Mouse (Mus musculus) CH12.LX (cell line): ENCODE data around the gene 6330409D20Rik. TPM values are rescaled to one million over a fixed set of nuclear protein-coding genes. Genes with fewer than 3 reads are reported as not detected.

Experiments used
- DNase-seq: peaks from one replicate; pipeline ENCODE4 v3.0.0-alpha.2; 2013; ENCODE audit errors: extremely low read depth
- H3K27ac ChIP-seq: 2 replicates; pipeline ENCODE4 v1.5.1; 2012; ENCODE audit warnings: low read depth, mild to moderate bottlenecking, control low read depth, moderate library complexity; ENCODE audit not compliant: insufficient read depth
- H3K27me3 ChIP-seq: replicated peaks from 2 replicates; pipeline ENCODE3; 2012; ENCODE audit warnings: inconsistent platforms
- H3K36me3 ChIP-seq, 2 experiments: replicated peaks in 1 of 2; 2 replicates each; pipeline versions ENCODE3 to v1.6.1; 2012; ENCODE audit warnings: inconsistent platforms in 1 of 2, low read length in 1 of 2, mild to moderate bottlenecking in 1 of 2, mixed read lengths in 1 of 2, moderate library complexity in 1 of 2; ENCODE audit not compliant: control insufficient read depth in 1 of 2, insufficient read depth in 1 of 2
- H3K4me1 ChIP-seq, 2 experiments: 2 replicates each; pipeline ENCODE4 v1.6.1; 2012; ENCODE audit warnings: inconsistent platforms in 1 of 2, moderate library complexity in 1 of 2; ENCODE audit not compliant: insufficient read depth in 2 of 2, control insufficient read depth in 1 of 2
- H3K4me2 ChIP-seq: 2 replicates; pipeline ENCODE4 v1.6.1; 2012; ENCODE audit warnings: low read depth, mild to moderate bottlenecking, control low read depth; ENCODE audit not compliant: poor library complexity, insufficient read depth, severe bottlenecking
- H3K4me3 ChIP-seq, 3 experiments: fragments of 150-350 bp in 1 of 3; sonication (generic) in 1 of 3; replicated peaks in 1 of 3; 2 replicates each; pipeline versions ENCODE3 to v1.5.1; 2011 to 2012; ENCODE audit warnings: low read depth in 2 of 3, low read length in 2 of 3, mild to moderate bottlenecking in 2 of 3, moderate library complexity in 2 of 3, control low read depth in 1 of 3, improper control_type of control experiment in 1 of 3, inconsistent platforms in 1 of 3, mixed read lengths in 1 of 3; ENCODE audit not compliant: poor library complexity in 1 of 3
- H3K79me2 ChIP-seq: replicated peaks from 2 replicates; pipeline ENCODE4 v1.6.1; 2012; ENCODE audit warnings: mild to moderate bottlenecking, moderate library complexity; ENCODE audit not compliant: control insufficient read depth, poor library complexity, insufficient read depth, severe bottlenecking; ENCODE audit errors: extremely low read depth
- H3K9ac ChIP-seq: 2 replicates; pipeline ENCODE4 v1.6.1; 2012; ENCODE audit warnings: low read depth, mild to moderate bottlenecking, control low read depth, moderate library complexity; ENCODE audit not compliant: insufficient read depth
- H3K9me3 ChIP-seq: replicated peaks from 2 replicates; pipeline ENCODE3; 2012; ENCODE audit warnings: low read length, inconsistent platforms, mixed read lengths
- BHLHE40 ChIP-seq: IDR thresholded peaks from 2 replicates; pipeline ENCODE4 v1.6.1; 2011; ENCODE audit warnings: mild to moderate bottlenecking, low read depth, low read length, improper control_type of control experiment
- CHD1 ChIP-seq: IDR thresholded peaks from 2 replicates; pipeline ENCODE4 v1.6.1; 2012; ENCODE audit warnings: low read depth, low read length, improper control_type of control experiment, inconsistent platforms
- CHD2 ChIP-seq: IDR thresholded peaks from 2 replicates; pipeline ENCODE4 v1.6.1; 2011; ENCODE audit warnings: low read length, improper control_type of control experiment
- CTCF ChIP-seq, 2 experiments: IDR thresholded peaks in 1 of 2; conservative IDR thresholded peaks in 1 of 2; 2 replicates each; pipeline ENCODE4 v1.5.1; 2011 to 2012; ENCODE audit warnings: low read depth in 2 of 2, low read length in 2 of 2, improper control_type of control experiment in 1 of 2, inconsistent platforms in 1 of 2, mild to moderate bottlenecking in 1 of 2, moderate library complexity in 1 of 2
- HCFC1 ChIP-seq: IDR thresholded peaks from 2 replicates; pipeline ENCODE4 v1.6.1; 2012; ENCODE audit warnings: low read depth, mild to moderate bottlenecking, inconsistent platforms, low read length, improper control_type of control experiment
- IRF4 ChIP-seq: IDR thresholded peaks from 2 replicates; pipeline ENCODE4 v1.6.1; 2014; ENCODE audit warnings: low read depth, mild to moderate bottlenecking, inconsistent platforms, low read length, improper control_type of control experiment
- JUND ChIP-seq: conservative IDR thresholded peaks from 2 replicates; pipeline ENCODE4 v1.6.1; 2011; ENCODE audit warnings: low read depth, low read length, improper control_type of control experiment
- KAT2A ChIP-seq: IDR thresholded peaks from 2 replicates; pipeline ENCODE4 v1.6.1; 2012; ENCODE audit warnings: low read length, improper control_type of control experiment, inconsistent platforms; ENCODE audit not compliant: insufficient replicate concordance
- MAFK ChIP-seq: IDR thresholded peaks from 2 replicates; pipeline ENCODE4 v1.6.1; 2011; ENCODE audit warnings: low read length, improper control_type of control experiment; ENCODE audit not compliant: insufficient replicate concordance
- MAZ ChIP-seq: IDR thresholded peaks from 2 replicates; pipeline ENCODE4 v1.6.1; 2012; ENCODE audit warnings: low read depth, mild to moderate bottlenecking, inconsistent platforms, low read length, improper control_type of control experiment, moderate library complexity
- MXI1 ChIP-seq: IDR thresholded peaks from 2 replicates; pipeline ENCODE4 v1.6.1; 2011; ENCODE audit warnings: mild to moderate bottlenecking, low read depth, low read length, improper control_type of control experiment
- NELFE ChIP-seq: IDR thresholded peaks from 2 replicates; pipeline ENCODE4 v1.6.1; 2011; ENCODE audit warnings: low read depth, low read length, improper control_type of control experiment
- NRF1 ChIP-seq: IDR thresholded peaks from 2 replicates; pipeline ENCODE4 v1.6.1; 2014; ENCODE audit warnings: low read depth, mild to moderate bottlenecking, inconsistent platforms, low read length, improper control_type of control experiment, moderate library complexity
- RAD21 ChIP-seq: IDR thresholded peaks from 2 replicates; pipeline ENCODE4 v1.6.1; 2011; ENCODE audit warnings: low read depth, mild to moderate bottlenecking, low read length, improper control_type of control experiment, moderate library complexity
- SIN3A ChIP-seq: IDR thresholded peaks from 2 replicates; pipeline ENCODE4 v1.6.1; 2012; ENCODE audit warnings: low read length, improper control_type of control experiment, inconsistent platforms
- SMC3 ChIP-seq: IDR thresholded peaks from 2 replicates; pipeline ENCODE4 v1.6.1; 2011; ENCODE audit warnings: low read depth, low read length, improper control_type of control experiment
- TCF12 ChIP-seq: IDR thresholded peaks from 2 replicates; pipeline ENCODE4 v1.6.1; 2014; ENCODE audit warnings: low read depth, mild to moderate bottlenecking, inconsistent platforms, low read length, improper control_type of control experiment
- USF1 ChIP-seq: IDR thresholded peaks from 2 replicates; pipeline ENCODE4 v1.6.1; 2014; ENCODE audit warnings: low read depth, mild to moderate bottlenecking, inconsistent platforms, low read length, improper control_type of control experiment
- USF2 ChIP-seq: conservative IDR thresholded peaks from 2 replicates; pipeline ENCODE4 v1.6.1; 2011; ENCODE audit warnings: low read depth, low read length, improper control_type of control experiment
- ZC3H11A ChIP-seq: IDR thresholded peaks from 2 replicates; pipeline ENCODE4 v1.6.1; 2012; ENCODE audit warnings: low read depth, mild to moderate bottlenecking, inconsistent platforms, low read length, improper control_type of control experiment
- ZNF384 ChIP-seq: IDR thresholded peaks from 2 replicates; pipeline ENCODE4 v1.6.1; 2012; ENCODE audit warnings: low read depth, low read length, improper control_type of control experiment, inconsistent platforms
- dilution Hi-C: fragments of 300-500 bp; cut with MboI; formaldehyde crosslinking; loops from 2 replicates; pipeline ENCODE4 v1.14.3; 2020; ENCODE audit warnings: low sequenced_read_pairs; ENCODE audit not compliant: extremely low pct_unique_long_range_greater_than_20kb, extremely low pct_ligation_motif_present
- in situ Hi-C: fragments of 300-500 bp; cut with MboI; formaldehyde crosslinking; loops from 3 replicates; pipeline ENCODE4 v1.14.3; 2019; ENCODE audit warnings: low sequenced_read_pairs, low pct_ligation_motif_present, low pct_unique_long_range_greater_than_20kb, mixed read lengths
- polyA plus RNA-seq: library from polyadenylated mRNA; unstranded; fragments of >175 nt; gene quantifications from 2 replicates; pipeline ENCODE4 v1.2.1, GENCODE M21; 2012; ENCODE audit warnings: low read depth; ENCODE audit not compliant: insufficient read length
- total RNA-seq, 2 experiments: library from RNA; depleted of rRNA; stranded (reverse); fragments of 300-350 nt in 1 of 2; fragments of >200 nt in 1 of 2; gene quantifications; 2 replicates each; pipeline ENCODE4 v1.2.3; 2012 to 2014

The 6330409D20Rik gene
- total and polyA plus RNA-seq, 3 experiments: 0.46 TPM; not detected in 2

DNA sequence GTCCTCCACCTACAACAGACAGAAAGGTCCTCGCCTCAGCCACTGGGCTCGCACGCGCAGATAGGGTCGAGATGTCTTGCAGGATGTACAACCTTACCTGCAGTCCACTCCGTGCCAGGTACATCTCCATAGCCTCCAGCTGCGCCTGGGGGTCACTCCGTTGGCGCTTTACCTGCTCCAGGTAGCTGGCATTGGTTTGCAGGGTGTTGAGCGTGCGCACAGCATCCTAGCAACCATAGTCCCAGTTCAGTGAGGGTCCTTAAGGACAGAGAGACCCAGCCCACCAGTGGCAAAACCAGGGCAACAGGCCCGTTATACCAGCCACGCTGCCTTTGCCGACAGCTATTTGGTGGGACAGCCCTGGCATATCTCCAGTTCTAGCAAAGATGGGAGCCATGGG, 48.3 kb downstream of the 6330409D20Rik start:
- in situ Hi-C loops: no loop called here
- TF ChIP-seq ZC3H11A: no peak
- no peak for TF ChIP-seq MXI1
- TF ChIP-seq HCFC1: no peak
- no peak for TF ChIP-seq SMC3
- TF ChIP-seq SIN3A: no peak
- TF ChIP-seq JUND: no peak
- no peak for TF ChIP-seq IRF4
- TF ChIP-seq ZNF384: no peak
- TF ChIP-seq KAT2A: no peak
- no peak for TF ChIP-seq USF1
- TF ChIP-seq MAZ: no peak
- dilution Hi-C loops: no loop called here
- Histone ChIP-seq H3K36me3 (peaks cover 17 to 40% of the 10 kb centered on the region in 2 experiments), H3K79me2 (peaks cover 11% of the 10 kb centered on the region; the same call in 1 of the 2 replicates), H3K27ac (no peak overlapping the region), H3K9ac (0 out of 2 replicates have a peak overlapping the region, but pooled peaks have one; percentile 64), H3K9me3 (no peaks in the 10 kb centered on the region), H3K27me3 (no peaks in the 10 kb centered on the region), H3K4me3 (peak overlapping the region in 2 of 3 experiments; percentile 9 to 98), H3K4me1 (peaks cover 11 to 44% of the 10 kb centered on the region in 2 experiments), H3K4me2 (peak overlapping the region; percentile 93; the same call in 1 of the 2 replicates)
- DNase-seq: no peak

DNA sequence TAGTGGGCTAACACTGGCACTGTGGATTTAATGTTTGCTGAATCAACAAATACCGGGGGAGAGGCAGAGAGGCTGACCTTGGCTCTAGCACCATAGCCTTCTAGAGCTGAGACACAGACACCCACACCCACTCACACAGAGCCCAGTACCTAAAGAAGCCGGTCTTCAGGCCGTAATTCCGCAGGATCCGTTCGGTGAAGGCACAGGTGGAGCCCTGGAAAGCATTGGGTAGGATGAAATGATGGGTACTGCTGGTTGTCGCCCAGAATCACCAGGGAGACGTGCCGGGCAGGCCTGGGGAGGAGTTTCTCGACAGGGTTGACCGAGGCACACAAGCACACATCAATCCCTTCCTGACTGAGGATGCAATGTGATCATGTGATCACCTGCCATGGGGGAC, 49.8 kb downstream of the 6330409D20Rik start:
- H3K27ac ChIP-seq: no peak overlapping the region; the same call in 1 of the 2 replicates
- in situ Hi-C loops: no loop called here
- no peak for TF ChIP-seq USF2
- TF ChIP-seq ZNF384: no peak
- TF ChIP-seq NRF1: no peak
- TF ChIP-seq NELFE: no peak
- TF ChIP-seq ZC3H11A: no peak
- TF ChIP-seq, all 38 proteins: peak for 0
- peaks cover 31 to 54% of the 10 kb centered on the region in 2 experiments for H3K36me3 ChIP-seq
- no peaks in the 10 kb centered on the region for H3K9me3 ChIP-seq
- DNase-seq: no peak
- peaks cover 11 to 38% of the 10 kb centered on the region in 2 experiments for H3K4me1 ChIP-seq
- H3K4me3 ChIP-seq: no peak overlapping the region
- no peaks in the 10 kb centered on the region for H3K27me3 ChIP-seq
- peaks cover 11% of the 10 kb centered on the region; the same call in 1 of the 2 replicates for H3K79me2 ChIP-seq
- dilution Hi-C loops: no loop called here
- H3K9ac ChIP-seq: no peak overlapping the region
- no peak overlapping the region for H3K4me2 ChIP-seq

- no peak for TF ChIP-seq CHD2
- peak; percentile 93 for TF ChIP-seq RAD21
- TF ChIP-seq SIN3A: no peak; the same call in 1 of the 2 replicates
- peak; percentile 99 to 100 for TF ChIP-seq CTCF (conservative IDR thresholded peaks at IDR 0.05 in 1 of 2, IDR thresholded peaks at IDR 0.05 in 1 of 2; ENCODE audit: low read depth in 2 of 2, low read length in 2 of 2)
- peak; percentile 82 for TF ChIP-seq ZC3H11A
- peak; percentile 93; the same call in 1 of the 2 replicates for TF ChIP-seq NELFE
- no peak for TF ChIP-seq KAT2A
- no peak for TF ChIP-seq MAFK
- peak; percentile 98 for TF ChIP-seq MAZ
- no peak for TF ChIP-seq BHLHE40
- no peak for TF ChIP-seq CHD1
- peak; percentile 38; the same call in 1 of the 2 replicates for TF ChIP-seq IRF4
- 0 out of 2 replicates have a peak, but pooled peaks have one; percentile 20 for TF ChIP-seq JUND
- peak; percentile 99 for TF ChIP-seq SMC3
- no peak for TF ChIP-seq TCF12
- H3K27me3 ChIP-seq: no peaks in the 10 kb centered on the region
- H3K9ac ChIP-seq: no peak overlapping the region
- peak; percentile 95 for DNase-seq
- no peak overlapping the region for H3K4me2 ChIP-seq
- no peak overlapping the region for H3K4me3 ChIP-seq
- peaks cover 11% of the 10 kb centered on the region; the same call in 1 of the 2 replicates for H3K79me2 ChIP-seq
- peaks cover 48 to 70% of the 10 kb centered on the region in 2 experiments for H3K36me3 ChIP-seq
- in situ Hi-C loops (no loop called here), dilution Hi-C loops (no loop called here)
- peaks cover 11 to 29% of the 10 kb centered on the region in 2 experiments for H3K4me1 ChIP-seq
- H3K9me3 ChIP-seq: no peaks in the 10 kb centered on the region
- no peak overlapping the region for H3K27ac ChIP-seq
Observed at GRCm38 (mm10) chr2:32689420-32689819, 51.4 kb downstream of the 6330409D20Rik start.
